Mouse (Mus musculus): Measurements from ENCODE around the gene Syt17. TPM values are rescaled to one million over a fixed set of nuclear protein-coding genes. Genes with fewer than 3 reads are reported as not detected.

Gene Syt17
- polyA plus RNA-seq, 1 experiment from 2014 or later: 18.6 TPM

- Histone ChIP-seq H3K9ac (no peak overlapping the region), H3K4me2 (replicated peaks) (no peak overlapping the region), H3K9me3 (ENCODE audit: control insufficient read depth, low read length) (no peaks in the 10 kb centered on the region), H3K4me3 (replicated peaks; ENCODE audit: low read length) (no peak overlapping the region), H3K27ac (no peak overlapping the region), H3K27me3 (ENCODE audit: control insufficient read depth, insufficient read depth, low read length) (peaks cover 41% of the 10 kb centered on the region), H3K36me3 (replicated peaks; ENCODE audit: control insufficient read depth, insufficient read depth) (no peaks in the 10 kb centered on the region), H3K4me1 (replicated peaks; ENCODE audit: control insufficient read depth, insufficient read depth, low read length) (peaks cover 6% of the 10 kb centered on the region; the same call in 1 of the 2 replicates)
- WGBS: 68% methylated on average over 5 of the region's 5 CpGs
- ATAC-seq (ENCODE audit: low FRiP score) (no peak), DNase-seq (ENCODE audit: low spot score) (no peak)
Observed at GRCm38 (mm10) chr7:118486917-118487316, 38.9 kb upstream of the Syt17 start.

GRCm38 (mm10) chr7:118483996-118484395 is 36.0 kb upstream of the Syt17 start:
- no peaks in the 10 kb centered on the region for H3K4me1 ChIP-seq (replicated peaks; ENCODE audit: control insufficient read depth, insufficient read depth, low read length)
- H3K9me3 ChIP-seq (ENCODE audit: control insufficient read depth, low read length): no peaks in the 10 kb centered on the region
- ATAC-seq (ENCODE audit: low FRiP score): no peak
- WGBS: 86% methylated on average over 1 of the region's 1 CpGs
- H3K9ac ChIP-seq: no peak overlapping the region
- H3K36me3 ChIP-seq (replicated peaks; ENCODE audit: control insufficient read depth, insufficient read depth): no peaks in the 10 kb centered on the region
- H3K4me3 ChIP-seq (replicated peaks; ENCODE audit: low read length): no peak overlapping the region
- H3K27me3 ChIP-seq (ENCODE audit: control insufficient read depth, insufficient read depth, low read length): peaks cover 12% of the 10 kb centered on the region
- no peak for DNase-seq (ENCODE audit: low spot score)
- H3K27ac ChIP-seq: no peak overlapping the region
- no peak overlapping the region for H3K4me2 ChIP-seq (replicated peaks)

GRCm38 (mm10) chr7:118482001-118482400 is 34.0 kb upstream of the Syt17 start:
- WGBS: 83% methylated on average over 2 of the region's 2 CpGs
- Histone ChIP-seq H3K9me3 (ENCODE audit: control insufficient read depth, low read length) (no peaks in the 10 kb centered on the region), H3K27ac (no peak overlapping the region), H3K9ac (no peak overlapping the region), H3K4me3 (replicated peaks; ENCODE audit: low read length) (no peak overlapping the region), H3K4me1 (replicated peaks; ENCODE audit: control insufficient read depth, insufficient read depth, low read length) (no peaks in the 10 kb centered on the region), H3K27me3 (ENCODE audit: control insufficient read depth, insufficient read depth, low read length) (no peaks in the 10 kb centered on the region), H3K36me3 (replicated peaks; ENCODE audit: control insufficient read depth, insufficient read depth) (no peaks in the 10 kb centered on the region), H3K4me2 (replicated peaks) (no peak overlapping the region)
- DNase-seq (ENCODE audit: low spot score) (no peak), ATAC-seq (ENCODE audit: low FRiP score) (no peak)

GRCm38 (mm10) chr7:118481047-118481810 is 33.2 kb upstream of the Syt17 start:
- ATAC-seq (ENCODE audit: low FRiP score): no peak
- no peaks in the 10 kb centered on the region for H3K9me3 ChIP-seq (ENCODE audit: control insufficient read depth, low read length)
- no peak overlapping the region for H3K9ac ChIP-seq
- H3K27ac ChIP-seq: no peak overlapping the region
- H3K4me2 ChIP-seq (replicated peaks): no peak overlapping the region
- H3K27me3 ChIP-seq (ENCODE audit: control insufficient read depth, insufficient read depth, low read length): no peaks in the 10 kb centered on the region
- WGBS: 90% methylated on average over 10 of the region's 10 CpGs
- no peak for DNase-seq (ENCODE audit: low spot score)
- H3K36me3 ChIP-seq (replicated peaks; ENCODE audit: control insufficient read depth, insufficient read depth): no peaks in the 10 kb centered on the region
- no peaks in the 10 kb centered on the region for H3K4me1 ChIP-seq (replicated peaks; ENCODE audit: control insufficient read depth, insufficient read depth, low read length)
- no peak overlapping the region for H3K4me3 ChIP-seq (replicated peaks; ENCODE audit: low read length)

GRCm38 (mm10) chr7:118480160-118480709 is 32.2 kb upstream of the Syt17 start:
- no peak overlapping the region for H3K9ac ChIP-seq
- H3K4me1 ChIP-seq (replicated peaks; ENCODE audit: control insufficient read depth, insufficient read depth, low read length): no peaks in the 10 kb centered on the region
- no peak for DNase-seq (ENCODE audit: low spot score)
- no peak overlapping the region for H3K4me3 ChIP-seq (replicated peaks; ENCODE audit: low read length)
- H3K27me3 ChIP-seq (ENCODE audit: control insufficient read depth, insufficient read depth, low read length): no peaks in the 10 kb centered on the region
- 91% methylated on average over 9 of the region's 9 CpGs for WGBS
- no peaks in the 10 kb centered on the region for H3K9me3 ChIP-seq (ENCODE audit: control insufficient read depth, low read length)
- no peaks in the 10 kb centered on the region for H3K36me3 ChIP-seq (replicated peaks; ENCODE audit: control insufficient read depth, insufficient read depth)
- H3K4me2 ChIP-seq (replicated peaks): no peak overlapping the region
- no peak overlapping the region for H3K27ac ChIP-seq
- ATAC-seq (ENCODE audit: low FRiP score): no peak

- Histone ChIP-seq H3K36me3 (replicated peaks; ENCODE audit: control insufficient read depth, insufficient read depth) (no peaks in the 10 kb centered on the region), H3K4me1 (replicated peaks; ENCODE audit: control insufficient read depth, insufficient read depth, low read length) (no peaks in the 10 kb centered on the region), H3K4me3 (replicated peaks; ENCODE audit: low read length) (no peak overlapping the region), H3K27me3 (ENCODE audit: control insufficient read depth, insufficient read depth, low read length) (no peaks in the 10 kb centered on the region), H3K4me2 (replicated peaks) (no peak overlapping the region), H3K9ac (no peak overlapping the region), H3K27ac (no peak overlapping the region), H3K9me3 (ENCODE audit: control insufficient read depth, low read length) (0 out of 2 replicates have a peak, but pooled peaks cover 2% of the 10 kb centered on the region)
- ATAC-seq (ENCODE audit: low FRiP score) (no peak), DNase-seq (ENCODE audit: low spot score) (no peak)
- 62% methylated on average over 3 of the region's 3 CpGs for WGBS
Observed at GRCm38 (mm10) chr7:118478835-118479312, 30.9 kb upstream of the Syt17 start.

GRCm38 (mm10) chr7:118476428-118476827 is 28.4 kb upstream of the Syt17 start:
- H3K27ac ChIP-seq: no peak overlapping the region
- ATAC-seq (ENCODE audit: low FRiP score) (no peak), DNase-seq (ENCODE audit: low spot score) (no peak)
- H3K9me3 ChIP-seq (ENCODE audit: control insufficient read depth, low read length): 0 out of 2 replicates have a peak, but pooled peaks cover 2% of the 10 kb centered on the region
- H3K9ac ChIP-seq: no peak overlapping the region
- no peaks in the 10 kb centered on the region for H3K36me3 ChIP-seq (replicated peaks; ENCODE audit: control insufficient read depth, insufficient read depth)
- WGBS: 81% methylated on average over 5 of the region's 5 CpGs
- no peak overlapping the region for H3K4me3 ChIP-seq (replicated peaks; ENCODE audit: low read length)
- no peaks in the 10 kb centered on the region for H3K4me1 ChIP-seq (replicated peaks; ENCODE audit: control insufficient read depth, insufficient read depth, low read length)
- no peaks in the 10 kb centered on the region for H3K27me3 ChIP-seq (ENCODE audit: control insufficient read depth, insufficient read depth, low read length)
- no peak overlapping the region for H3K4me2 ChIP-seq (replicated peaks)

GRCm38 (mm10) chr7:118475008-118475705 is 27.1 kb upstream of the Syt17 start:
- ATAC-seq (ENCODE audit: low FRiP score) (no peak), DNase-seq (ENCODE audit: low spot score) (no peak)
- Histone ChIP-seq H3K9ac (no peak overlapping the region), H3K4me2 (replicated peaks) (no peak overlapping the region), H3K4me3 (replicated peaks; ENCODE audit: low read length) (no peak overlapping the region), H3K27ac (no peak overlapping the region), H3K36me3 (replicated peaks; ENCODE audit: control insufficient read depth, insufficient read depth) (no peaks in the 10 kb centered on the region), H3K9me3 (ENCODE audit: control insufficient read depth, low read length) (0 out of 2 replicates have a peak, but pooled peaks cover 2% of the 10 kb centered on the region), H3K4me1 (replicated peaks; ENCODE audit: control insufficient read depth, insufficient read depth, low read length) (no peaks in the 10 kb centered on the region), H3K27me3 (ENCODE audit: control insufficient read depth, insufficient read depth, low read length) (no peaks in the 10 kb centered on the region)
- 84% methylated on average over 7 of the region's 7 CpGs for WGBS

- H3K4me2 ChIP-seq (replicated peaks): no peak overlapping the region
- ATAC-seq (ENCODE audit: low FRiP score) (no peak), DNase-seq (ENCODE audit: low spot score) (no peak)
- no peak overlapping the region for H3K27ac ChIP-seq
- H3K9ac ChIP-seq: no peak overlapping the region
- H3K36me3 ChIP-seq (replicated peaks; ENCODE audit: control insufficient read depth, insufficient read depth): no peaks in the 10 kb centered on the region
- H3K9me3 ChIP-seq (ENCODE audit: control insufficient read depth, low read length): 0 out of 2 replicates have a peak, but pooled peaks cover 2% of the 10 kb centered on the region
- WGBS: 82% methylated on average over 1 of the region's 1 CpGs
- no peak overlapping the region for H3K4me3 ChIP-seq (replicated peaks; ENCODE audit: low read length)
- H3K4me1 ChIP-seq (replicated peaks; ENCODE audit: control insufficient read depth, insufficient read depth, low read length): no peaks in the 10 kb centered on the region
- H3K27me3 ChIP-seq (ENCODE audit: control insufficient read depth, insufficient read depth, low read length): no peaks in the 10 kb centered on the region
Observed at GRCm38 (mm10) chr7:118472886-118473285, 24.9 kb upstream of the Syt17 start.
